Mouse (Mus musculus) forebrain, embryonic 11.5 days (tissue): Measurements from ENCODE around the gene Sh3pxd2a. TPM values are rescaled to one million over a fixed set of nuclear protein-coding genes. Genes with fewer than 3 reads are reported as not detected.
A peak's percentile ranks its signal among the peaks of the same experiment; 100 is the strongest.

Source experiments
- ATAC-seq: fragments of 200-750 bp; cut with Nextera tagmentation; replicated peaks from 2 replicates; pipeline ENCODE4 v1.8.0; 2017; ENCODE audit warnings: moderate TSS enrichment; ENCODE audit not compliant: low FRiP score
- DNase-seq: peaks from one replicate; pipeline ENCODE4 v3.0.0-alpha.2; 2017; ENCODE audit warnings: low spot score
- H3K27ac ChIP-seq: fragments of 300-500 bp; sonication (generic); 2 replicates; pipeline ENCODE4 v1.5.1; 2014; ENCODE audit warnings: low read depth, low read length
- H3K27me3 ChIP-seq: fragments of 300-500 bp; sonication (generic); 2 replicates; pipeline ENCODE4 v1.6.1; 2014; ENCODE audit warnings: mild to moderate bottlenecking, low read length, mixed read lengths; ENCODE audit not compliant: control insufficient read depth, insufficient read depth
- H3K36me3 ChIP-seq: fragments of 300-500 bp; sonication (generic); 2 replicates; pipeline ENCODE4 v1.6.1; 2014; ENCODE audit warnings: mild to moderate bottlenecking, low read length, moderate library complexity, mixed read lengths; ENCODE audit not compliant: control insufficient read depth, insufficient read depth
- H3K4me1 ChIP-seq: fragments of 300-500 bp; sonication (generic); replicated peaks from 2 replicates; pipeline ENCODE4 v1.6.1; 2014; ENCODE audit warnings: low read length, mixed read lengths; ENCODE audit not compliant: control insufficient read depth, insufficient read depth
- H3K4me2 ChIP-seq: fragments of 300-500 bp; sonication (generic); 2 replicates; pipeline ENCODE4 v1.6.1; 2014; ENCODE audit warnings: low read depth, mild to moderate bottlenecking, low read length, moderate library complexity, mixed read lengths; ENCODE audit not compliant: severe bottlenecking
- H3K4me3 ChIP-seq: fragments of 300-500 bp; sonication (generic); 2 replicates; pipeline ENCODE4 v1.5.1; 2014; ENCODE audit warnings: low read depth, low read length
- H3K9ac ChIP-seq: fragments of 300-500 bp; sonication (generic); 2 replicates; pipeline ENCODE4 v1.6.1; 2014; ENCODE audit warnings: low read length
- H3K9me3 ChIP-seq: fragments of 300-500 bp; sonication (generic); 2 replicates; pipeline ENCODE4 v1.6.1; 2016; ENCODE audit warnings: low read length, mixed read lengths; ENCODE audit not compliant: control insufficient read depth
- WGBS: fragments of 180-500 bp; shearing (Covaris S2); extraction: QIAGEN DNeasy Blood & Tissue Kit; methylation state at CpG from one replicate; pipeline ENCODE4 v1.1.7; 2014; 5-methylcytosine and 5-hydroxymethylcytosine counted together
- polyA plus RNA-seq: library from polyadenylated mRNA; unstranded; fragments of >200 nt; fragmentation: Nextera tagmentation; extraction: Ambion mirVana; gene quantifications from 2 replicates; pipeline ENCODE4 v1.2.1, GENCODE M21; 2014

Sh3pxd2a gene
- polyA plus RNA-seq, 1 experiment from 2014 or later, result 5.2 TPM

DNA sequence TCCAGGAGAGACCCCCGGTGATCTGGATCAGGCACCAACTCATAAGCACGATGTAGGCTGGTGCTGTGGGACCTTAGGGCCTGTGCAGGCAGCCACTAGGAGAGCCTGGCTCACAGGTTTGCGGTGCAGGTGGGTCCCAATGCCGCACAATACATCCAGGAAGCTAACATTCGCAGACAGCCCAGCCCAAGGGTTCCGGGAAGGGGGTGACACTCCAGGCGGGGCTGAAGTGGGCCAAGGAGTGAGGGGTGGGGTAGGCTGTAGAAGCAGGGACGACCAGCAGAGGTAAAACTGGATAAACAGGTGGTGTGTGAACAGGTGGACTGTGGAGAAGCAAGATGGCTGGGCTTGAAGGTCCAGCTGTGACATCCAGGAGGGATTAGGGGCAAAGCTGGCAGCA is 115.2 kb downstream of the Sh3pxd2a start:
- WGBS, result 71% methylated on average over 8 of the region's 8 CpGs
- no peaks in the 10 kb centered on the region for H3K9me3 ChIP-seq

GRCm38 (mm10) chr19:47348395-47349016 is 115.7 kb downstream of the Sh3pxd2a start:
- DNase-seq (no peak), ATAC-seq (no peak)
- Histone ChIP-seq H3K9me3 (no peaks in the 10 kb centered on the region), H3K4me3 (no peak overlapping the region), H3K4me1 (no peaks in the 10 kb centered on the region; the same call in 1 of the 2 replicates), H3K4me2 (no peak overlapping the region), H3K27ac (no peak overlapping the region), H3K36me3 (no peaks in the 10 kb centered on the region), H3K9ac (no peak overlapping the region), H3K27me3 (peaks cover 11% of the 10 kb centered on the region)
- WGBS, result 76% methylated on average over 14 of the region's 14 CpGs

More for the DNA sequence above, 115.2 kb downstream of the Sh3pxd2a start:
- H3K9ac ChIP-seq, result no peak overlapping the region
- H3K27me3 ChIP-seq, result peaks cover 5% of the 10 kb centered on the region
- no peak overlapping the region for H3K4me3 ChIP-seq
- ATAC-seq (no peak), DNase-seq (no peak)
- H3K4me2 ChIP-seq, result no peak overlapping the region
- H3K27ac ChIP-seq, result no peak overlapping the region
- no peaks in the 10 kb centered on the region for H3K4me1 ChIP-seq
- no peaks in the 10 kb centered on the region for H3K36me3 ChIP-seq

DNA sequence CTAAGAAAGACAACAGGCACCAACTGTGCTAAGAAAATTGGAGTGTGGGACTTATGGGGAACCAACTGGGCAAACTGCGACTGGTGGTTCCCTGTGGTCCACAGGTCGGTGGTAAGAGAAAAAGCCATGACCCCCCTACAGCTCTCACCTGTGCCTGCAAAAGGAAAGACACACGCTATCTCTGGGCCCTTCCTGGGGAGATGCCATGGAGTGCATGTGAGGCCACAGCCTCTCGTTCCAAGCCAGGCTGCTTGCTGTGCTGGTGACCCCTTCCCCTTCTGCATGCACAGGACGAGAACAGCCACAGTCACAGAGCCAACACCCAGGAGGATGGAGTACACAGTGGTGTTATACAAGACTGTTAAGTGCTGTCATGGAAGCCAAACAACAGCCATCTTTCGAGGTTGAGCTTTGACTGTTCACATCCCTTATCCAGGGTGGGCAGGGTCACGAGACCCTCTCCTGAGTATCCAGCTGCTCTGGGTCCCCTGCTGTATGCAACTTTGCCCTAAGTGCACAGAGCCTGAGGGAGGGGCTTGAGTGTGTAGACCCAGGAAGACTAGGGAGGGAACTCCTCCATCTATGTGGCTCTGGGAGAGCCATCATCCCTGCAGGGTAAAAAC is 117.1 kb downstream of the Sh3pxd2a start:
- WGBS, result 58% methylated on average over 7 of the region's 7 CpGs
- Histone ChIP-seq H3K4me2 (no peak overlapping the region), H3K27ac (no peak overlapping the region), H3K9me3 (no peaks in the 10 kb centered on the region), H3K4me3 (no peak overlapping the region), H3K4me1 (peaks cover 5% of the 10 kb centered on the region), H3K9ac (no peak overlapping the region), H3K27me3 (peaks cover 23% of the 10 kb centered on the region), H3K36me3 (no peaks in the 10 kb centered on the region)
- ATAC-seq (no peak), DNase-seq (no peak)

- Histone ChIP-seq H3K36me3 (no peaks in the 10 kb centered on the region), H3K4me3 (no peak overlapping the region), H3K9ac (no peak overlapping the region), H3K9me3 (no peaks in the 10 kb centered on the region), H3K27me3 (peaks cover 27% of the 10 kb centered on the region), H3K4me1 (peaks cover 5% of the 10 kb centered on the region), H3K4me2 (no peak overlapping the region), H3K27ac (no peak overlapping the region)
- no peak for ATAC-seq
- DNase-seq, result no peak
- 48% methylated on average over 8 of the region's 8 CpGs for WGBS
Observed at GRCm38 (mm10) chr19:47346606-47347005, 117.6 kb downstream of the Sh3pxd2a start.

GRCm38 (mm10) chr19:47345851-47346568 is 118.2 kb downstream of the Sh3pxd2a start:
- no peak for ATAC-seq
- peaks cover 5% of the 10 kb centered on the region for H3K4me1 ChIP-seq
- WGBS, result 83% methylated on average over 6 of the region's 6 CpGs
- no peak overlapping the region for H3K27ac ChIP-seq
- H3K4me3 ChIP-seq, result no peak overlapping the region
- peaks cover 27% of the 10 kb centered on the region for H3K27me3 ChIP-seq
- H3K9ac ChIP-seq, result no peak overlapping the region
- no peaks in the 10 kb centered on the region for H3K9me3 ChIP-seq
- no peak overlapping the region for H3K4me2 ChIP-seq
- DNase-seq, result no peak
- no peaks in the 10 kb centered on the region for H3K36me3 ChIP-seq

- Histone ChIP-seq H3K4me3 (peak overlapping the region; percentile 27), H3K4me2 (peak overlapping the region; percentile 64), H3K9ac (peak overlapping the region; percentile 29), H3K27ac (no peak overlapping the region), H3K27me3 (peaks cover 27% of the 10 kb centered on the region), H3K9me3 (no peaks in the 10 kb centered on the region), H3K36me3 (no peaks in the 10 kb centered on the region), H3K4me1 (peaks cover 8% of the 10 kb centered on the region)
- DNase-seq (peak; percentile 68), ATAC-seq (peak; percentile 58)
- under 1% methylated on average over 39 of the region's 39 CpGs for WGBS
Observed at GRCm38 (mm10) chr19:47343422-47343821, 120.8 kb downstream of the Sh3pxd2a start.

GRCm38 (mm10) chr19:47339165-47339564 is 125.0 kb downstream of the Sh3pxd2a start:
- Histone ChIP-seq H3K4me3 (peak overlapping the region; percentile 22), H3K4me1 (peaks cover 13% of the 10 kb centered on the region), H3K27ac (no peak overlapping the region), H3K27me3 (peaks cover 25% of the 10 kb centered on the region), H3K9ac (no peak overlapping the region; the same call in 1 of the 2 replicates), H3K9me3 (no peaks in the 10 kb centered on the region), H3K4me2 (peak overlapping the region; percentile 65), H3K36me3 (no peaks in the 10 kb centered on the region)
- DNase-seq (peak; percentile 90), ATAC-seq (no peak)
- WGBS, result 2% methylated on average over 17 of the region's 17 CpGs

DNA sequence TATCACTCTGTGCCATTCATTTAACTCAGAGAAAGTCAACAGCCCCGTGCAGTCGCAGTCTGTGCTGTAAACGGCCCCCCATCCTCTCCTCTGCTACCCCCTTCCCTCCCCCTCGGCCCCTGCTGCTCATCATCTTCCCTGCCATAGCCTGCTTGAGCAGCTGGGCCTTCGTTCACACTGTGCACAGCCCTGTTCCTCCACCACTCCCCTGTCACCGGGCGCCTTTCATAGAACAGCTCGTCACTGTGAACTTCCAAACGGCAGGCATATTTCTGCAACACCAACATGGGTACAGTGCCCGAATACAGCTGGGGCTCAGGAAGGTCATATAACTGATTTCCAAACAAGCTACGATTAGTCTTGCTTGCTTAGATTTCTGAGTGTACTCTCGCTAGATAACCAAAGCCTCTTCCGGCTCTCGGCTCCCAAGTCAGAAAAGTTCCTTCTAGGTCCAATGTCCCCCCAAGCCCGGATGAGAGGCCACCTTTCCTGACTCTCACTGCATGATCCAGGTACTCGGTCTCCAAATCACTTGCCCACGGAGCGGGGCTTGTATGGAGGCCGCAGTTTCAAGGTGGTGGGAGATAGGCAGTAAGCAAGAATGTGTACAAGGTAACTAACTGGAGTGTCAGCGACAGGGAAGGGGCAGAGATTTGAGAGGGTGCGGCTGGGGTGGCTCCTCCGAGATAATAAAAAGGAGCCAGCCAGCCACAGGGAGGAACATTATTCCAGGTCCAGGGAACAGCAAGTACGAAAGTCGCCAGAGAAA is 125.6 kb downstream of the Sh3pxd2a start:
- no peaks in the 10 kb centered on the region for H3K36me3 ChIP-seq
- peaks cover 19% of the 10 kb centered on the region for H3K27me3 ChIP-seq
- no peak for DNase-seq
- peak overlapping the region; percentile 22 for H3K4me3 ChIP-seq
- 27% methylated on average over 24 of the region's 24 CpGs for WGBS
- no peak for ATAC-seq
- peaks cover 13% of the 10 kb centered on the region for H3K4me1 ChIP-seq
- no peak overlapping the region; the same call in none of the 2 replicates for H3K9ac ChIP-seq
- no peaks in the 10 kb centered on the region for H3K9me3 ChIP-seq
- peak overlapping the region; percentile 65 for H3K4me2 ChIP-seq
- H3K27ac ChIP-seq, result no peak overlapping the region
